Mouse (Mus musculus): ENCODE results near the gene Wars. TPM values are rescaled to one million over a fixed set of nuclear protein-coding genes. Genes with fewer than 3 reads are reported as not detected.

Wars gene
- polyA plus RNA-seq (2014; fragmentation: Nextera tagmentation; extraction: Ambion mirVana), result 101 and 111 TPM in 2 replicates

- peak within 1 kb of the TSS; percentile 93 for H3K4me2 ChIP-seq (replicated peaks)
- H3K27ac ChIP-seq, result no peak within 1 kb of the TSS
- H3K9me3 ChIP-seq (ENCODE audit: control insufficient read depth, low read length), result no peaks in the 10 kb centered on the region
- H3K9ac ChIP-seq, result peak within 1 kb of the TSS; percentile 67
- ATAC-seq (ENCODE audit: low FRiP score), result peak; percentile 100
- no peaks in the 10 kb centered on the region for H3K27me3 ChIP-seq (ENCODE audit: control insufficient read depth, insufficient read depth, low read length)
- WGBS, result under 1% methylated on average over 54 of the region's 58 CpGs
- H3K36me3 ChIP-seq (replicated peaks; ENCODE audit: control insufficient read depth, insufficient read depth), result peaks cover 23% of the 10 kb centered on the region; the same call in 1 of the 2 replicates
- H3K4me1 ChIP-seq (replicated peaks; ENCODE audit: control insufficient read depth, insufficient read depth, low read length), result peaks cover 17% of the 10 kb centered on the region
- peak; percentile 94 for DNase-seq (ENCODE audit: low spot score)
- peak within 1 kb of the TSS; percentile 86 for H3K4me3 ChIP-seq (replicated peaks; ENCODE audit: low read length)
Observed at GRCm38 (mm10) chr12:108893715-108894431, at the start of gene Wars. Gene Wars, minus strand, starts transcription at chr12:108894174.

DNA sequence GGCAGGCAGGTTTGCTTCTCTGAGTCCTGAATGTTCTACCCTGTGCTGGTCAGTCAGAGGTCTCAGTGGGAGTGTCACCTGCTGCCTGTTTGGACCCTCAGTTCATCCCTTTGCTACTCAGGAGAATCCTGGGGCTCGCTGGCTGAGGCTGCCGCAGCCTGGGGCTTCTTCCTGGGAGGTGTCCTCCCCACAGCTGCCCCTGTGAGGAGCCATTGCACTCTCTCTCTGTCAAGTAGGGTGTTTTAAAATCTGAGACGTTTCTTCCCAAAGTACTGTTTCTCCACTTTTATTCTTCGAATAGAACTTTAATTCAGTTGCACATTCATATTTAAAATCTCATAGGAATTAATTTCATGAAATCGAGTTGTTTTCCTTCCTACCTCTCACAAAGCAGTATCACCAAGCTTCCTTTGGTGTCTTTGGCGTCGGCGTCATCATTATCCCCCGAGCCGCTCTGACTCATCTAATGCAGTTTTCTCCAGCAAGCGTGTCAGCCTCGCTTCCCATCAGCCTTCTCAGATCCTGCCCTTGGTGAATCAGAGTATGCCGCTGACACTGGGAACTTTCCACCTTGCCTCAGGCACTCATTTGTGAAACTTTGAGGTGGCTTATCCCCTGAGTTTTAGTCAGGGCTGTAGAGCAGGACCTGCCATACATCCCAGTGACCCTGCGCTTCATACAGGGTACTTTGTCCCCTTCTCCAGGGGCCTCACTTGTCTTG lies 48.4 kb upstream of the Wars start:
- Histone ChIP-seq H3K4me3 (replicated peaks; ENCODE audit: low read length) (no peak overlapping the region), H3K36me3 (replicated peaks; ENCODE audit: control insufficient read depth, insufficient read depth) (no peaks in the 10 kb centered on the region), H3K9ac (no peak overlapping the region), H3K27me3 (ENCODE audit: control insufficient read depth, insufficient read depth, low read length) (no peaks in the 10 kb centered on the region), H3K4me2 (replicated peaks) (no peak overlapping the region), H3K4me1 (replicated peaks; ENCODE audit: control insufficient read depth, insufficient read depth, low read length) (0 out of 2 replicates have a peak, but pooled peaks cover 3% of the 10 kb centered on the region), H3K9me3 (ENCODE audit: control insufficient read depth, low read length) (no peaks in the 10 kb centered on the region), H3K27ac (no peak overlapping the region)
- ATAC-seq (ENCODE audit: low FRiP score), result no peak
- 82% methylated on average over 14 of the region's 14 CpGs for WGBS
- no peak for DNase-seq (ENCODE audit: low spot score)

DNA sequence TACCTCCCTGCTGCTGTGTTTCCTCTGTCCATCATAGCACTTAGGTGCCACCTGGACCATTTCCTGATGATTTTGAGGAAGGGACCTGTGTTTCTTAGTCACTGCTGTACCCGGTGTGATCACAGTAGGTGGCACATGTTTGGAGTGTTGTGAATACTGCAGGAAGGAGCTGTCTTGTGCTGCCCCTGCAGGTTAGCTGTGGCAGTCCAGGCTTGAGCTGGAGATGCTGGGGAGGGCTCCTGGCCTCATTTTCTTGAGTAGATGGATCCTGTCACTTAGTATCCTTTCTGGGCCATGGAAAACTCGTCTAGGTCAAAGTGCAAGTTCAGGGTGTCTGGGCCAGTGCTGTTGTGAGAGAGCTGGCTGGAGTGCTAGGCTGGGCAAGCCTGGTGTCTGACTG lies 47.3 kb upstream of the Wars start:
- Histone ChIP-seq H3K9ac (no peak overlapping the region), H3K4me2 (replicated peaks) (no peak overlapping the region), H3K36me3 (replicated peaks; ENCODE audit: control insufficient read depth, insufficient read depth) (no peaks in the 10 kb centered on the region), H3K27ac (no peak overlapping the region), H3K4me1 (replicated peaks; ENCODE audit: control insufficient read depth, insufficient read depth, low read length) (0 out of 2 replicates have a peak, but pooled peaks cover 3% of the 10 kb centered on the region), H3K4me3 (replicated peaks; ENCODE audit: low read length) (no peak overlapping the region), H3K9me3 (ENCODE audit: control insufficient read depth, low read length) (no peaks in the 10 kb centered on the region), H3K27me3 (ENCODE audit: control insufficient read depth, insufficient read depth, low read length) (no peaks in the 10 kb centered on the region)
- ATAC-seq (ENCODE audit: low FRiP score) (no peak), DNase-seq (ENCODE audit: low spot score) (no peak)
- 61% methylated on average over 2 of the region's 2 CpGs for WGBS

DNA sequence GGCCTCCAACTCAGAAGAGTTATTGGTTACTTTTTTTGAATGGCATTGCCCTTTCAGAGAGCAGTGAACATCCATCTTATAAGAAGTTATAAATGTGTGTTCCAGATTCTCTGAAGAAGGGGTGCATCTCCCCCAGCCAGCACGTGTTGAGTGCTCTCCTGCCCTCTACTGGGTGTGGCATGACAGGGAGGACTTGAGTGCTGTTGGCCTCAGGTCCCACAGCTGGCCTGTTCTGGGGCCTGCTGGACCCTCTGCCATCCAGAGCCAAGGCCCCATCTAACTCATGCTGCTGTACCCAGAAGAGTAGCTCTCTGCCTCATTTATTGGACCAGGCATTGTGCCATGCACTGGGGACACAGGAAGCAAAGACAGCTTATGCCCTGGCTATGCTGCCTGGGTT lies 46.3 kb upstream of the Wars start:
- no peak for DNase-seq (ENCODE audit: low spot score)
- 0 out of 2 replicates have a peak, but pooled peaks cover 3% of the 10 kb centered on the region for H3K4me1 ChIP-seq (replicated peaks; ENCODE audit: control insufficient read depth, insufficient read depth, low read length)
- H3K9ac ChIP-seq, result no peak overlapping the region
- no peaks in the 10 kb centered on the region for H3K27me3 ChIP-seq (ENCODE audit: control insufficient read depth, insufficient read depth, low read length)
- 35% methylated on average over 1 of the region's 1 CpGs for WGBS
- no peak overlapping the region for H3K4me2 ChIP-seq (replicated peaks)
- H3K4me3 ChIP-seq (replicated peaks; ENCODE audit: low read length), result no peak overlapping the region
- no peaks in the 10 kb centered on the region for H3K9me3 ChIP-seq (ENCODE audit: control insufficient read depth, low read length)
- no peak for ATAC-seq (ENCODE audit: low FRiP score)
- no peaks in the 10 kb centered on the region for H3K36me3 ChIP-seq (replicated peaks; ENCODE audit: control insufficient read depth, insufficient read depth)
- H3K27ac ChIP-seq, result no peak overlapping the region

DNA sequence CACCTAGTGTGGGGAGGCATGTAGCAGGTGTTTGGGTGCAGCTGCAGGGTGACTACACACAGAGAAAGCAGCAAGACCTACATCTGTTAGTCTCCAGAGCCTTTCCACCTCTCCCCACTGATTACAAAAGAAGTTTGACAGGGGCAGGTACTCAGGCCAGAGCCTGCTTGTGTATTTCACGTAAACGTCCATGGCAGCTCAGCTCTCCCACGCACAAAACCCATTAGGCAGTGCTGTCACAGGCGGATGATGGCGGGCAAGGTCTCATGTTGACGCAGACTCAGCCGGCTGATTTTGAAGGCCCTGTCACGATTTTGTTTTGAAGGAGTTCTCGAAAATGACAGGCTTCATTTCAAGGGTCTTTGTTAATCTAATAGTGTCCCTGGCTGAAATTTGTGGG lies 45.3 kb upstream of the Wars start:
- no peak for DNase-seq (ENCODE audit: low spot score)

DNA sequence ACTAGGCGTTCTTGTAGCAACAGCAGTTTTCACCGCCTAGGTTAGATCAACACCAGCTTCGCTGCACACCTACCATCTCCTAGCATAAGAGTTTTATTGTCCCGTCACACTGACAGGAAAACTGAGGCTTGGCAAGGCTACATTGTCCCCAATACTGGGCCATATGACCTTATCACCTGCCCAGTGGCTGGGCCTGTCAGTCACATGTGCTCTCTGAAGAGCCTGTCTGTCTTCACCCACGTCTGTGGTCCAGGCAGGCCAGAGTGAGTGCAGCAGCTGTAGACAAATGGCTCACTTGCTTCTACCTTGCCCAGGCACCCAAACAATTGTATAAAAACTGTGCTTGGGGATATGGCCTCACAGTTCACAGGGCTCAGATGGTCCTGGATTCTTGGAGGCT lies 44.9 kb upstream of the Wars start:
- Histone ChIP-seq H3K9me3 (ENCODE audit: control insufficient read depth, low read length) (no peaks in the 10 kb centered on the region), H3K36me3 (replicated peaks; ENCODE audit: control insufficient read depth, insufficient read depth) (no peaks in the 10 kb centered on the region), H3K4me3 (replicated peaks; ENCODE audit: low read length) (no peak overlapping the region), H3K9ac (no peak overlapping the region), H3K4me1 (replicated peaks; ENCODE audit: control insufficient read depth, insufficient read depth, low read length) (0 out of 2 replicates have a peak, but pooled peaks cover 3% of the 10 kb centered on the region), H3K4me2 (replicated peaks) (no peak overlapping the region), H3K27ac (no peak overlapping the region), H3K27me3 (ENCODE audit: control insufficient read depth, insufficient read depth, low read length) (no peaks in the 10 kb centered on the region)
- no peak for ATAC-seq (ENCODE audit: low FRiP score)
- WGBS, result 81% methylated on average over 5 of the region's 5 CpGs
- DNase-seq (ENCODE audit: low spot score), result no peak

More for the DNA sequence above, 45.3 kb upstream of the Wars start:
- Histone ChIP-seq H3K4me2 (replicated peaks) (no peak overlapping the region), H3K27me3 (ENCODE audit: control insufficient read depth, insufficient read depth, low read length) (no peaks in the 10 kb centered on the region), H3K27ac (no peak overlapping the region), H3K4me1 (replicated peaks; ENCODE audit: control insufficient read depth, insufficient read depth, low read length) (0 out of 2 replicates have a peak, but pooled peaks cover 3% of the 10 kb centered on the region), H3K36me3 (replicated peaks; ENCODE audit: control insufficient read depth, insufficient read depth) (no peaks in the 10 kb centered on the region), H3K4me3 (replicated peaks; ENCODE audit: low read length) (no peak overlapping the region), H3K9me3 (ENCODE audit: control insufficient read depth, low read length) (no peaks in the 10 kb centered on the region), H3K9ac (no peak overlapping the region)
- ATAC-seq (ENCODE audit: low FRiP score), result no peak
- 53% methylated on average over 9 of the region's 9 CpGs for WGBS

- no peaks in the 10 kb centered on the region for H3K9me3 ChIP-seq (ENCODE audit: control insufficient read depth, low read length)
- H3K36me3 ChIP-seq (replicated peaks; ENCODE audit: control insufficient read depth, insufficient read depth), result no peaks in the 10 kb centered on the region
- DNase-seq (ENCODE audit: low spot score) (no peak), ATAC-seq (ENCODE audit: low FRiP score) (no peak)
- H3K4me3 ChIP-seq (replicated peaks; ENCODE audit: low read length), result no peak overlapping the region
- H3K4me2 ChIP-seq (replicated peaks), result no peak overlapping the region
- WGBS, result 83% methylated on average over 4 of the region's 4 CpGs
- H3K27me3 ChIP-seq (ENCODE audit: control insufficient read depth, insufficient read depth, low read length), result no peaks in the 10 kb centered on the region
- 0 out of 2 replicates have a peak, but pooled peaks cover 3% of the 10 kb centered on the region for H3K4me1 ChIP-seq (replicated peaks; ENCODE audit: control insufficient read depth, insufficient read depth, low read length)
- H3K27ac ChIP-seq, result no peak overlapping the region
- no peak overlapping the region for H3K9ac ChIP-seq
Observed at GRCm38 (mm10) chr12:108937506-108937905, 43.5 kb upstream of the Wars start.

DNA sequence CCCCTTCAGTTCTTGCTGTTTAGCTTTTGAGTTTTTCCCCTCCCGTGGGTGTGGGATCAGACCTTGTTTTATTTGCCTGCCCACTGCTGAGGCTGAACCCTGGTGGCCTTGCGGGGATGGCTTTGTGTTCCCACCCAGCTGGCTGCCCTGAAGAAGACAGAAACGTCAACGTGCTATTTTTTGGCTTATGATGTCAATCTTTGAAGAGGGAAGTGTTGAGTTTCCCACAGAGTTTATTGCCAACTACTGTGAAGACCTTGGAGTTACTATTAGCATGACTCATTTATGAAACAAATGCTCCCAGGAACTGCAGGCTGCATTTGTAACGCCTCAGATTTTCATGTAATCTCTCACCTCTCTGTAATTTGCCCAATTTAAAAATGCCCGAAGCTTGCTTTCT lies 42.9 kb upstream of the Wars start:
- H3K4me3 ChIP-seq (replicated peaks; ENCODE audit: low read length), result no peak overlapping the region
- H3K27ac ChIP-seq, result no peak overlapping the region
- WGBS, result 56% methylated on average over 6 of the region's 6 CpGs
- no peaks in the 10 kb centered on the region for H3K36me3 ChIP-seq (replicated peaks; ENCODE audit: control insufficient read depth, insufficient read depth)
- peaks cover 9% of the 10 kb centered on the region for H3K4me1 ChIP-seq (replicated peaks; ENCODE audit: control insufficient read depth, insufficient read depth, low read length)
- H3K27me3 ChIP-seq (ENCODE audit: control insufficient read depth, insufficient read depth, low read length), result no peaks in the 10 kb centered on the region
- no peak for ATAC-seq (ENCODE audit: low FRiP score)
- no peak overlapping the region for H3K4me2 ChIP-seq (replicated peaks)
- H3K9me3 ChIP-seq (ENCODE audit: control insufficient read depth, low read length), result no peaks in the 10 kb centered on the region
- DNase-seq (ENCODE audit: low spot score), result no peak
- no peak overlapping the region for H3K9ac ChIP-seq

DNA sequence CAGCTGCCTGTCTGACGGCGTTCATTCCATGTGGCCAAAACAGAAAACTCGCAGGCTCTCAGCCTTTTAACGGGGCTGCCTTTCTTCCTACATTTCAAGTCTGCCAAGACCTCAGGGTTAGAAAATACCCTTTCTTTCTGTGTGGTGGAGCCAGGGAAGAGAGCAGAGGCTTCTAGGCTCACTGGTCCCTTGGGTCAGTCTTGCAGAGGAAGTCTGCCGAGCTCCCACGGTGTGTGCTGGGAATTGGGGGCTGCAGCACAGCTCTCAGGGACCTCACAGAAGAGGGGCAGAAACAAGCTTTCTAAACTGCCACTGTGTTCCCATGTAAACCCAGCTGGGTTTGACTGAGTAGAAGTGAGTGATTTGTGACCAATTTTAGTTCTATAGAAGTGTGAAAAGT lies 40.3 kb upstream of the Wars start:
- Histone ChIP-seq H3K9me3 (ENCODE audit: control insufficient read depth, low read length) (no peaks in the 10 kb centered on the region), H3K27me3 (ENCODE audit: control insufficient read depth, insufficient read depth, low read length) (no peaks in the 10 kb centered on the region), H3K36me3 (replicated peaks; ENCODE audit: control insufficient read depth, insufficient read depth) (no peaks in the 10 kb centered on the region), H3K4me3 (replicated peaks; ENCODE audit: low read length) (no peak overlapping the region), H3K4me2 (replicated peaks) (no peak overlapping the region), H3K27ac (peak overlapping the region; percentile 29), H3K9ac (no peak overlapping the region), H3K4me1 (replicated peaks; ENCODE audit: control insufficient read depth, insufficient read depth, low read length) (peaks cover 10% of the 10 kb centered on the region)
- ATAC-seq (ENCODE audit: low FRiP score), result no peak
- WGBS, result 72% methylated on average over 6 of the region's 6 CpGs
- no peak for DNase-seq (ENCODE audit: low spot score)

Measured in hindbrain, embryonic 14.5 days (tissue).